Mouse (Mus musculus): ENCODE measurements around the gene Card9. TPM values are rescaled to one million over a fixed set of nuclear protein-coding genes. Genes with fewer than 3 reads are reported as not detected.

Gene Card9
- polyA plus RNA-seq, 1 experiment: not detected

- H3K4me1 ChIP-seq (ENCODE audit: control insufficient read depth, insufficient read depth, low read length): no peaks in the 10 kb centered on the region
- TF ChIP-seq CTCF (IDR thresholded peaks at IDR 0.05; ENCODE audit: low read depth, low read length) (no peak), POLR2A (IDR thresholded peaks at IDR 0.05; ENCODE audit: insufficient read depth, low read length) (no peak), EP300 (IDR thresholded peaks at IDR 0.05; ENCODE audit: insufficient read depth, low read depth, low read length) (no peak)
- H3K9me3 ChIP-seq (replicated peaks; ENCODE audit: control insufficient read depth, insufficient read depth, low read length, poor library complexity, severe bottlenecking): no peaks in the 10 kb centered on the region
- H3K27me3 ChIP-seq (ENCODE audit: control insufficient read depth, insufficient read depth, low read length, poor library complexity, severe bottlenecking): no peaks in the 10 kb centered on the region
- no peaks in the 10 kb centered on the region for H3K36me3 ChIP-seq (ENCODE audit: control insufficient read depth, insufficient read depth, low read length, poor library complexity, severe bottlenecking)
- no peak overlapping the region for H3K9ac ChIP-seq (ENCODE audit: low read depth, poor library complexity, severe bottlenecking)
- H3K27ac ChIP-seq (ENCODE audit: insufficient read depth, low read length): no peak overlapping the region
- no peak overlapping the region for H3K4me3 ChIP-seq (ENCODE audit: low read depth, low read length)
Observed at GRCm38 (mm10) chr2:26320245-26321185, 40.2 kb downstream of the Card9 start.

- H3K27ac ChIP-seq (ENCODE audit: insufficient read depth, low read length): no peak overlapping the region
- H3K9me3 ChIP-seq (replicated peaks; ENCODE audit: control insufficient read depth, insufficient read depth, low read length, poor library complexity, severe bottlenecking): no peaks in the 10 kb centered on the region
- H3K4me1 ChIP-seq (ENCODE audit: control insufficient read depth, insufficient read depth, low read length): peaks cover 2% of the 10 kb centered on the region
- H3K4me3 ChIP-seq (ENCODE audit: low read depth, low read length): no peak overlapping the region
- TF ChIP-seq CTCF (IDR thresholded peaks at IDR 0.05; ENCODE audit: low read depth, low read length): no peak
- TF ChIP-seq POLR2A (IDR thresholded peaks at IDR 0.05; ENCODE audit: insufficient read depth, low read length): no peak
- TF ChIP-seq EP300 (IDR thresholded peaks at IDR 0.05; ENCODE audit: insufficient read depth, low read depth, low read length): no peak
- H3K36me3 ChIP-seq (ENCODE audit: control insufficient read depth, insufficient read depth, low read length, poor library complexity, severe bottlenecking): no peaks in the 10 kb centered on the region
- H3K27me3 ChIP-seq (ENCODE audit: control insufficient read depth, insufficient read depth, low read length, poor library complexity, severe bottlenecking): no peaks in the 10 kb centered on the region
- no peak overlapping the region for H3K9ac ChIP-seq (ENCODE audit: low read depth, poor library complexity, severe bottlenecking)
Observed at GRCm38 (mm10) chr2:26319519-26320244, 41.0 kb downstream of the Card9 start.

GRCm38 (mm10) chr2:26319109-26319508, 41.6 kb downstream of the Card9 start:
- Histone ChIP-seq H3K36me3 (ENCODE audit: control insufficient read depth, insufficient read depth, low read length, poor library complexity, severe bottlenecking) (no peaks in the 10 kb centered on the region), H3K27ac (ENCODE audit: insufficient read depth, low read length) (no peak overlapping the region)
- no peak for TF ChIP-seq CTCF (IDR thresholded peaks at IDR 0.05; ENCODE audit: low read depth, low read length)
- TF ChIP-seq EP300 (IDR thresholded peaks at IDR 0.05; ENCODE audit: insufficient read depth, low read depth, low read length): no peak
- no peak for TF ChIP-seq POLR2A (IDR thresholded peaks at IDR 0.05; ENCODE audit: insufficient read depth, low read length)

GRCm38 (mm10) chr2:26317991-26318672, 42.6 kb downstream of the Card9 start:
- Histone ChIP-seq H3K36me3 (ENCODE audit: control insufficient read depth, insufficient read depth, low read length, poor library complexity, severe bottlenecking) (no peaks in the 10 kb centered on the region), H3K4me3 (ENCODE audit: low read depth, low read length) (no peak overlapping the region), H3K9ac (ENCODE audit: low read depth, poor library complexity, severe bottlenecking) (no peak overlapping the region), H3K9me3 (replicated peaks; ENCODE audit: control insufficient read depth, insufficient read depth, low read length, poor library complexity, severe bottlenecking) (no peaks in the 10 kb centered on the region), H3K27ac (ENCODE audit: insufficient read depth, low read length) (no peak overlapping the region), H3K27me3 (ENCODE audit: control insufficient read depth, insufficient read depth, low read length, poor library complexity, severe bottlenecking) (no peaks in the 10 kb centered on the region), H3K4me1 (ENCODE audit: control insufficient read depth, insufficient read depth, low read length) (peaks cover 2% of the 10 kb centered on the region)
- TF ChIP-seq POLR2A (IDR thresholded peaks at IDR 0.05; ENCODE audit: insufficient read depth, low read length) (no peak), CTCF (IDR thresholded peaks at IDR 0.05; ENCODE audit: low read depth, low read length) (no peak), EP300 (IDR thresholded peaks at IDR 0.05; ENCODE audit: insufficient read depth, low read depth, low read length) (no peak)

More at GRCm38 (mm10) chr2:26319109-26319508, 41.6 kb downstream of the Card9 start:
- H3K4me3 ChIP-seq (ENCODE audit: low read depth, low read length): no peak overlapping the region
- H3K27me3 ChIP-seq (ENCODE audit: control insufficient read depth, insufficient read depth, low read length, poor library complexity, severe bottlenecking): no peaks in the 10 kb centered on the region
- peaks cover 2% of the 10 kb centered on the region for H3K4me1 ChIP-seq (ENCODE audit: control insufficient read depth, insufficient read depth, low read length)
- H3K9ac ChIP-seq (ENCODE audit: low read depth, poor library complexity, severe bottlenecking): no peak overlapping the region
- H3K9me3 ChIP-seq (replicated peaks; ENCODE audit: control insufficient read depth, insufficient read depth, low read length, poor library complexity, severe bottlenecking): no peaks in the 10 kb centered on the region

- H3K27ac ChIP-seq (ENCODE audit: insufficient read depth, low read length): no peak overlapping the region
Observed at GRCm38 (mm10) chr2:26317371-26317770, 43.3 kb downstream of the Card9 start.

More at GRCm38 (mm10) chr2:26317371-26317770, 43.3 kb downstream of the Card9 start:
- peaks cover 2% of the 10 kb centered on the region for H3K4me1 ChIP-seq (ENCODE audit: control insufficient read depth, insufficient read depth, low read length)
- no peaks in the 10 kb centered on the region for H3K9me3 ChIP-seq (replicated peaks; ENCODE audit: control insufficient read depth, insufficient read depth, low read length, poor library complexity, severe bottlenecking)
- no peak for TF ChIP-seq EP300 (IDR thresholded peaks at IDR 0.05; ENCODE audit: insufficient read depth, low read depth, low read length)
- TF ChIP-seq CTCF (IDR thresholded peaks at IDR 0.05; ENCODE audit: low read depth, low read length): no peak
- TF ChIP-seq POLR2A (IDR thresholded peaks at IDR 0.05; ENCODE audit: insufficient read depth, low read length): no peak
- no peaks in the 10 kb centered on the region for H3K36me3 ChIP-seq (ENCODE audit: control insufficient read depth, insufficient read depth, low read length, poor library complexity, severe bottlenecking)
- H3K4me3 ChIP-seq (ENCODE audit: low read depth, low read length): no peak overlapping the region
- no peak overlapping the region for H3K9ac ChIP-seq (ENCODE audit: low read depth, poor library complexity, severe bottlenecking)
- no peaks in the 10 kb centered on the region for H3K27me3 ChIP-seq (ENCODE audit: control insufficient read depth, insufficient read depth, low read length, poor library complexity, severe bottlenecking)
